Mouse (Mus musculus) gonadal fat pad, adult 2 months (tissue): ENCODE data around the gene Pcdh8. TPM values are rescaled to one million over a fixed set of nuclear protein-coding genes. Genes with fewer than 3 reads are reported as not detected.

Experiments used
- DNase-seq: peaks from one replicate; pipeline ENCODE4 v3.0.0-alpha.2; 2012; ENCODE audit warnings: low read depth
- polyA plus RNA-seq: library from polyadenylated mRNA; depleted of rRNA; stranded (reverse); fragments of >200 nt; gene quantifications from 2 replicates; pipeline ENCODE4 v1.2.3, GENCODE M21; 2012; rRNA removed

Gene Pcdh8
- polyA plus RNA-seq, 1 experiment = 0.12 TPM

DNA sequence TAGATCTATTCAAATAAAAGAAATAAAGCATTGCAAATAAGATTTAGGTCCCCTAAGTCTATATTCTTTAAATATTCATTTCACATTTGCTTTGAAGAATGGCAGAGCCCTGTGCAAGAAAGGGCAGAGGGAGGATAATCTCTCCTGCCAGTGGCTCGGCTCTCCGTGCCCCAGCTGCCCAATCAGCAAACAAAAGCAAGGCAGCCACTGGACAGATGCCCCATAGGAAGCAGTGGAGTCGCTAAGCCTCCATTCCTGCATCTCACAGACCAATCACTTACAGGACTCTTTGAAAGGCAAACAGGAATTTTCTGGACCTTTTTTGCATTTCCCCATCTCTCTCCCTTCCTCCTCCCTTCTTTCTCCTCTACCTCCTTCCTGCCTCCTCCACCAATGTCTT, 17.0 kb downstream of the Pcdh8 start:
- DNase-seq = no peak

DNA sequence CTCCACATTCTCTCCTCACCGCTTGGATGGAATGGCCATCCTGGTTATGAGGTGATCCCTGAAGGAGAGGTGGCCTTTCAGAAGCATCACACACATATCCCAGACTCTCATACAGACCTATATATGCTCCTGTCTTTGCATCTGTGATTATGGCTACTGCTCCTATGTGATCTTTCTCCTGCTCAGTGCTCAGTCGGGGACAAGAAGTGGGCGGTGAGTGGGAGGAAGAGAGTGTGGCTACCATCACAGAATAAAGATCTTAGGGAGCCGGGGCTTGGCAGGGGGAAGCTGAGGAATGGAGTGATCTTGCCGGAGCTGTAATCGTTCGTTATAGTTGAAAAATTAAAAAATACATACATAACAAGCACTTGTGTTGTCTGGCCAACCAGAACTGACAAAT, 17.4 kb downstream of the Pcdh8 start:
- no peak for DNase-seq

DNA sequence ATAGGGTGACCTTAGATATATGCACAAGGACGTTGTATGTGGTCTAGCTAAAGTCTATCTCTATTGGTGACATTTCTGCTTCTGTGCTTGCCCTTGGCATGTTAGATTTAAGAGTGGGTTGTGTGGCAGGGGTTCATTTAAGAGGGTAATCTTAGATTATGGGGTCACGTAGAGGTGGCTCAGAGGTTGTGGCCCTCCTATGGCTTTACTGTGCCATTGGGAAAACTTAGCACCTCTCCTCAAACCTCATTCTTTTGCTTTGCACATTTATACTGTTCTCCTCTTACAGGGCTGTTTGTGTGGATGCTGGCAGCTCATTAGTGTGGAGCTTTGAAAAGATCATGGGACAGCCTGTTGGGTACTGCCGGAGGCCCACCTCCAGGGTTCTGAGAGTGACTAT, 30.6 kb downstream of the Pcdh8 start:
- no peak for DNase-seq

DNA sequence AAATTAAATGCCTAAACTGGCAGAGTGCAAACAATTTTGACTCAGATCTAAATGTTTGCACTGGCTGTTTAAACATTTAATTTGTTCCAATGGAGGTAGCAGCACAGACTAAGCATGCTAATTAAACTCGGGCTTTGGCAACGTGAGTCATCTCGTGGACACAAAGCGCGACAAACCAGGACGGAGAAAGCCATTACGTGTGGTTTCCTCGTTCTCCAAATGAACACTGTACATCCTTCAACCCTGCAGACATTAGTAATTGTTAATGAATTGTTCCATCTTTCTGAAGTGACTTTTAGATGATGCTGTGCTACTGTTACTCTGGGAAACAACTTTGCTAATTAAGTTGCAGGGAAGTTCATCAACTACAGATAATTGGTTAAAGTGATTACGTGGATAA, 32.7 kb downstream of the Pcdh8 start:
- DNase-seq = no peak

DNA sequence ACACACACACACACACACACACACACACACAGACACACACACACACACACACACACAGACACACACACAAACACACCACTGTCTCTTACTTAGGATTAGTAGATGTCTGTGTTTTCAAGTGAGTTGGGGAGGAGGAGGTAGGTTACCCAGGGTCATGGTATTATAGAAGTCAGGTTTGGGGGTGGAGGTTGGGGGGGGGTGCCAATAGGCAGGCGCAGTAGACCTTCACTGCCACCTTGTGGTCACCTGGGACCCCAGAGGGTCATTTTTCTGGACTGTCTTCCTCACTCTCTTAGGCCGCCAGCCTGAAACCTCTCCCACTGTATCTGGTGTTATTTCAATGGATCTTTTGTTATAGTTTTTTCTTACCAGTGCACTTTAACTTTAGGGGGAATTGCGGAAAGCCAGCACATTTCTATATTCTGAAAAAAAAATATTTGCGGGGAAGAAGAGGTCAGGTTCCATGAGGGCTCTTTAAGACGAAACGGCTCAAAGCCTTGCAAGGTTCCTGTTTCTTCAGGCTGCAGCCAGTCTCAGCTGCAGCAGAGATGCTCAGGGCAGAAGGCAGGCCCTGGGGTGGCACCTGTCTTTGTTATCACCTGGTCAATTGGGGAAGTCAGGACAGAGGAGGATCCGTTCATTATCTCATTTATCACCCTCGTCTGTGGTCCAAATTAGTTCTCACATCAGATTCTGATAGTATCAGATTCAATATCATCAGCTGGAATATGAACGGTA, 33.3 kb downstream of the Pcdh8 start:
- no peak for DNase-seq

DNA sequence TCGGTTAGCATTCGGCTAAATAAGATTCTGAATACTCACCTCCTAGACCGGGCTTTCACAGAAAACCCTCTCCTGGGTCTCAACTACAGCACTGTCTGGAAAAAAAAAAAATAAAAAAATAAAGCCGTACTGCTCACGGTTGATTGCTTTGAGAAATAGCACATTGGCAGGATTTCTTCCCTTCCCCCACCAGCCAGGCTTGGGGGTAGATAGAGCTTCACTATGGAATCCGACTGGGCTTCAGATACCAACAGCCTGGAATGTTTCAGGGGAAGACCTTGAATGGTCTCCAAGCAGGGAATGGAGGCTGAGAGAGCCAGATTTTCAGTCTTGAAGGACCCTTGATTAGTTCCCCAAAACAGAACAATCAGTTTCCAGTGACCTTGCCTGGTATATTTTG, 34.3 kb downstream of the Pcdh8 start:
- no peak for DNase-seq

DNA sequence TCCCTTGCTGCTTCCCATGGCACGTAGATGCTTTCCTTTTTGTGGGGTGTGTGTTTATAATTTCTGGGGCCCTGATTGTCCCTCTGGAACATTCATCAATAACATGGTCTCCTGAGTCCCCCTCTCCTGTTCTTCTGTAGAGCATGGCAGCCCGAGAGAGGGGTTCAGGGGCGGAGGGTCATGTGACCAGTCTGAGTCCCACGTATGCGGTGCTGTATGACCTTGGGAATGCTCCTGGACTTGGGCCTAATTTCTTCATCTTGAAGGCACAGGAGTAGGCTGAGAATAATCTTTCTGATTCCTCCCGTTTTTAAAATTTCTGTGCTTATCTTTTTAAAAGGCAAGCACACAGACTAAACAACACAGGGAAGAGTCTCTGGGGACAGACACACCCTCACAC, 37.6 kb downstream of the Pcdh8 start:
- DNase-seq = no peak

DNA sequence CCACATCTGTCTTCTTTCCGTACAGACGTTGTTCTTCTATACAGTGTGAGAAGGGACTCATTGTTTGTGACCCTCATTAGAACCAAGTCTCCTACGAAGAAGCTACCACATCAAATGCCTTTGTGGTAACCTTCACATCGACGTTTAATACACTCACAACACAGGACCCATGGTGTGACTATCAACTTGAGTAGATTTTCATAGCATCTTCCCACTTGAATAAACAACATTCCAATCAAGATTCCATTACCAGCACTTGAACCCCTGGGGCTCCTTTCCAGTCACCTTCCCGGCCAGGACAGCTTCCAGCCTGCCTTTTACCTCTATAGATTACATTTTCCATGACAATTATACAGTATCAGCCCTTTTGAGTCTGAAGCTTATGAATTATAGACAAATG, 42.3 kb downstream of the Pcdh8 start:
- DNase-seq = no peak

DNA sequence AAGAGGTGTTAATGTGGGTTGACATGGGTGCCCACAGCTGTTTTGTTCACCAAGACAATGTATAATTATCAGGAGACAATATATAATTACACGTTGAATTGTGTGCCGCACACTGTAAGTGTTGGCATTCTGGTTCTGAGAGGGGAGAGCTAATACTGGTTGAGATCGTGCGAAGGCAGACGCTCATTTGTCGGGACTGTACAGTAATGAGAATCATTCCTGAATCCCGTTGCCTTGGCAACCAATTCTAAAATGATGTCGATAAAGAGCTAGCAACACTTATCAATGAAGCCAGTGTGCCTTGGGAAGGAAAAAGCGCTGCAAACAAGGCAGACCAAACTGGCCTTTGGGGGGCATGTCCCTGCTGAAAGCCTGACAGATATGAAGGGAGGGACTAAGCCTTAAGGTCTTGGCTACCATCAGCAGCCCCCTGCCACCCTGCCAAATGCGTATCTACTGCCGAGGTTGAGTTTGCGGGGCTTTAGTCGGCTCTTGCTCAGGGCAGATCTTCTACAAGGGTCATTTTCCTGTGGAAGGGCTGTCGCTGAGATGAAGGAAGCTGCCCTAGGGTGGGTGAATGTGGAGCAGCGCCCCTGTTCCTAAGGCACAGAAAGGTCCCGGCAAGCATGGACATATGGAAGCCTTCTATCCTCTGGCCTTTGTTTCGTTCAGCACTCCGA, 47.0 kb downstream of the Pcdh8 start:
- no peak for DNase-seq

DNA sequence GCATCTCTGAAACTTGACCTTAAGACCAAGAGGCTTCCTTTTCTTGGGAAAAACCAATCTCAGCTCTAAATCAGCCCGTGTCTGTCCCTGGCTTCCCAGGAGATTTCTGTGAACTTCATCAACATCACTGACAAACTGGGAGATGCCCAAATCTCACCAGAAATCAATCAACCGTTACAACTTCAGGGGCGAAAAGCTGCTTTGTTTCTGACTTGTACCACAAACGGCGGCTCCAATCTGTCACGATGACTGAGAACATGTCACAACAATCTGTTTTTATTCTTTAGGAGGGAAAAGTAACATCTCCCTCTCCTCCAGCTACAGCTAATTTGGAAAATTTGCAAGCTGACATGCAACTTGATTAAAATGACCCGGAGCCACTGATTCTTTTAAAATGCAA, 48.9 kb downstream of the Pcdh8 start:
- no peak for DNase-seq

Other genes with a start within 250 kb of the Pcdh8 start
- gene Sugt1, start 183.6 kb downstream of the Pcdh8 start, polyA plus RNA-seq = 7.8 TPM in 2 replicates
- 3.6 and 5.1 TPM in 2 replicates for gene Cnmd, start 109.1 kb downstream of the Pcdh8 start, polyA plus RNA-seq
- 0.14 TPM in 1 of 2 replicates, not detected in the other for gene Olfm4, start 212.8 kb upstream of the Pcdh8 start, polyA plus RNA-seq